Mouse (Mus musculus) right cerebral cortex, postnatal 25 days (tissue): ENCODE data around the gene Kif23.
A peak's percentile ranks its signal among the peaks of the same experiment; 100 is the strongest.

Source experiments
- DNase-seq: peaks from one replicate; pipeline ENCODE4 v3.0.0; 2022

Kif23 gene

DNA sequence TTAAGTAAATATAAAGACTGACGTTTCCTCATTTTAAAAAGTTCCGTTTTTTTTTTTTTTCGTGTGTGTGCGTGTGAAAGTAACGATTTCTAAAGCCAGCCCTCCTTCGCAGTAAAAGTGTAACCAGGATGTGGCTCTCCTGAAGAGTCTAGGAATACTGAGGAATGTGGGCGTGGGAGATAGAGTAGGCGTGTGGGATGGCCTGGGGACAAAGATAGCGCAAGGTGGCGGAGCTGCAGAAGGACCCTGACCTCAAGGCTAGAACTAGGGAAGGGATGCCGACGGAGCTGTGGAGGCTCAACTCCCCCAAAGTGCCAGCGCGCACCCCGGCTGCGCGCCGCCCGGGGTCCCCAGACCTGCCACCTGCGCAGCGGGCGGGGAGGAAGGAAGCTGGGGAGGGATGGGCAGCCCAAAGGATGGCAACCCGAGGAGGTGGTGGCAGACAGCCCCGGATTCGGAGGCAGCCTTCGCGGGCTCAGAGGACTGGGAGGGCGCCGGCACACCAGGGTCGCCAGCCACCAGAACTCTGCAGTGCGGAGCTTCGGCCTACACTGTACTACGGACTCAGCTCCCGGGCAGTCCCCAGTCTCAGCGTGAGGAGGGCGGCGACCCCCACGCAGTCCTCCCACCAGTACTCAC lies 482 bp downstream of the Kif23 start:
- DNase-seq = no peak

DNA sequence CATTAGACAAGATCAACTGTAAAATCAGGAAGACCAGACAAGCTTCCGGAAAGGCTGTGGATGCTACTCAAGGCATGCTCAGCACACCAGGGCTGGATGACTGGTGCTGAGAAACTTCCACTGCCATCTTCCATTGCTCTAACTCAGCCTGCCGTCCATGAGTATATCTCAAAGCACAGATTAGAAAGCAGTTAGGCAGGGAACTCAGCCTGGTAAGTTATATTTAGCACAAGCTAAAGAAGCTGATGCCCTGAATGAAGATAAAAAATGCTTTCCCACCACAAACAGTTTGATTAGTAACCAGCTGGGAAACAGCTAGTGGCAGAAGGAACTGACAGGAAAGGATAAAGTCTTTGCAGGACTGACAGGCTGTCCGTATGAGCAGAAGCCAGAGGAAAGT lies 5.5 kb downstream of the Kif23 start:
- no peak for DNase-seq

DNA sequence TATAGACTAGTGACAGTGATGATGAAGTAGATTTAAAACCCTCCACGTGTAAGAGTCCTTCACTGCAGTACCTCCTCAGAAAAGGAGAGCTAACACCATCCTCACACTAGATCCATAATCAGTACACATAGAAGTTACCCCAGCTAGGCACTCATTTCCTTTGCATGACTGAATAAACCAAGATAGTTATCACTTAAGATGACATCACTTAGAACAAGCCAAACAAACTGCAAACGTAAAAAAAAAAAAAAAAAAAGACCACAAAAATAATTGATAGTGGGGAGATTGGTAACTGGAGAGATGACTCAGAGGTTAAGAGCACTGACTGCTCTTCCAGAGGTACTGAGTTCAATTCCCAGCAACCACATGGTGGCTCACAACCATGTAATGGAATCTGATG lies 13.2 kb downstream of the Kif23 start:
- no peak for DNase-seq

DNA sequence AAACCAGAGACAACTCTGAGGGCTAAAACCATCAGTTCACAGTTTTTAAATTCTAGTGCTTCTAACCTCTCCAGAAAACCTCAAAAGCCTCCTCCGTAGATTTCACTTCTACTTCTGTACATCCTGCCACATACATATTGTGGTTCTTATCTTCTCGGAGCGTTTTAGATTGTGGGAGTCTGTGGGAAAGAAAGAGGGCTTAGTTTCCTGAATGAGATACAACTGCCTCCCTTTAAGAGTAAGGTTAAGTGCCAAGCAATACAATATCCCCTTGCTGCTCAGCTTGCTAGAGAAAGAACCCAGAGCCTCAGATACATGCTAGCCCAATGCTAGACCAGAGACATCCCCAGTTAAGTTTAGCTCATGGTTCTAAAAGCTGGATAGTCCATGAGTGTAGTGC lies 14.6 kb downstream of the Kif23 start:
- DNase-seq = no peak

DNA sequence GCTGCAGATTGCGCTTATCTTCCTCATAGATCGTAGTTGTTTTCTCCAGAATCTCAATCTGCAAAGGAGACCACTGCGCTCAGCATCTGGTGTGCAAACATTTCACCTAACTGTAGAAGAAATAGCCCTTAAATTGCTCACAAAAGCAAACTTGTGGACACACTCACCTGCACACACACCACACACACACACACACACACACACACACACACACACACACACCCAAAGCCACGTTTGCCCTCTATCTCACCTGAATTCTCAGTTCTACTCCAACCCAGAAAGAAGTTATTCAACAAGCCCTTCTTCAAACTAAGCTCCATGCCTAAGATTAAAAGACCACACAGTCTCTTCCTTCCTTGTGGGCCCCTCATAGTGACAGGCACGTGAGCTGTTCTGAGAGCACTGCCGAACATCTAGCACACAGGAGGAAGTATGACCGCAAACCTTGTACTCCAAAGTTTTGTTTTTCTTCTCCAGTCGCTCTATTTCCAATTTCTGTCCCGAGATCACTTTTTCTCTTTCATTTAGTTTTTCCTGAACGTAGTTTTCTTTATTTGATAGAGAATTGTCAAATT lies 21.4 kb downstream of the Kif23 start:
- no peak for DNase-seq

DNA sequence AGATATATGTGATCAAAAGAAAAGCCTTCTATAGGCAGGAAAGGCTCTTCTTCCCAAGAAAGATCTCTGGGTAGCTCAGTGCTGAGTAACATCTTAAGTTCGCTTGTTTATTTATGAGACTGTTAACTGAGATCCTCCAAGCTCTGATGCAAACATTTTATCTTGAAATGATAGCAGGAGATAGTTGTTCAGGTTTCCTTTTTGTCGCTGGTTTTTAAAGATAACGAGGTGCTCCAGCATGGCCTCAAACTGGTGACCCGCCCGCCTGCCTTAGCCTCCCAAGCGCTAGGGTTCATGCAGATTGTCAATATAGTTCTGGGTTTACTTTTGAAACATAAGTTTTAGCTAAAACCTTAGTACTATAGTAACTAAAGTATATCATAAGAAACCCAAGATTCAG lies 26.2 kb downstream of the Kif23 start:
- DNase-seq = no peak

DNA sequence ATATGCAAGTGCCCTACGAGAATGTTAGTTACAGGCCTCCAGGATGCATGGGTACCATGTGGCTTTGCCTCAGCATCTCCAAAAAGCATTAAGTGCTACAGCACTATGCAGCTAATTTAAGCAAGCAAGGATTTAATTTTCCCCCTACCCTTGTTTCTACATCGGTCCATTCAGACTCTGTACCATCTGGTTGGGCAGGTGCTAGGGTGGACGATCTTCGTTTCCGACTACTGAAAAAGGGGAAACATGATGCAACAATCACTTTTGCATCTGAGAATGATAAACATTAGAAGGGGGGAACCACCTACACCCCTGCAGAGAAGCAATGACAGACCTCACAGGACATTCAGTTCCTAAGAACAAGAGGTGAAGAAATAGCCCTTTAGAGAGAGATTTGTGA lies 27.1 kb downstream of the Kif23 start:
- no peak for DNase-seq

DNA sequence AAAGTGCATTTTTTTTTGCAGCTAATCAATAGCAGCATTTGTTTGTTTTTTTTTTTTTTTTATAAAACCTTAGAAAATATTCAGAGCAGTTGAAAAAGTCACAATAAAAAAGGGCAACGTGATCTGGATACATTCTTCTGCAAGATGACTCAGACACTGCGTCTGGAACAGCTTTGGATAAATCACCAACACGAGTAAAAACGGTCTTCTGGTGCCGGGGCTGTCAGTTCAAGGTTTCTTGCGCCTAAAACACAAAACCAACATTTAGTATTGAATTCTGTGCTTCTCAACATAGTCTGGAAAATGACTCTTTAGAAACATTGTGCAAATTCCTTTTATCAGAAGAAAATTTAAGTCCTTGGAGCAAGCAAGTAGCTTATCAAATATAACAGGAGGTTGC lies 29.1 kb downstream of the Kif23 start:
- no peak for DNase-seq

DNA sequence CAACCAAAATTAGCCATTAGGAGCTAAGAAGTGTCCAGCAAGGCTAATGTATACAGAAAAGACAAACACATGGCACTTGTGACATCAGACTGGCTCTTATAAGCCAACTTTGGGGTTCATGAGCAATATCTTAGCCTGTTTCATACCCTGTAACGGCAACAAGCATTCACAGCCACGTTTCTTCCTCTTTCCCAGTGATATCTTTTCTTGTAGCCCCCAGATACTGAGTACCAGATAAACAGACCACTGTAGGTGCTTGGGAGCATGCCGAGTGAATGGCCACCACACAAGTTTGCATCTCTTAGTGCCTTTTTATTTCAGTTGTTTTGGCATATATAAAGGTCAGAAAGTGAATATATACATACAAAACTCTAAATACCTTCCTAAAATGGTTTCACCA lies 29.6 kb downstream of the Kif23 start:
- no peak for DNase-seq

DNA sequence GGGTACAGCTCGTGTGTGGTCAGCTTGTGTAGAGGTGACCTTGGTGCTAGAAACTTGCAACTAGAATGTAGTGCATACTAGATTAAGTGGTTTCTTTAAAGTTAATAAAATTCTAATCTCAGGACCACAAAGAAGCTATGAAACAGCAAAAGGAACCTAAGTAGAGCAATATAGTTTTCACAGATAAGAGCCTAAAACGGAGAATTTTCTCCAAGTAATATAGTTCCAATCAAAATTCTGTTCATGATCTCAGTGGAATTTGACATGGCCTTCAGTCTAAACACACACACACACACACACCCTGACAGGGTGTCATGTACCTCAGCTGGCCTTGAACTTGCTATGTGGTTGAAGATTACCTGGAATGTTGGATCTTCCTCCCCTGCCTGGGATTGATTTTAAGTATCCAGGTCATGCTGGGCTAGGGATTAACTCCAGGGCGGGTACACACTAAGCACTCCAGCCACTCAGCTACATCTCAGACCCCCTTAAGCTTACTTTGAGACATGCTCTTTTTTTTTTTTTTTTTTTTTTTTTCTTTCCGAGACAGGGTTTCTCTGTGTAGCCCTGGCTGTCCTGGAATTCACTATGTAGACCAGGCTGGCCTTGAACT lies 31.1 kb downstream of the Kif23 start:
- DNase-seq = no peak

DNA sequence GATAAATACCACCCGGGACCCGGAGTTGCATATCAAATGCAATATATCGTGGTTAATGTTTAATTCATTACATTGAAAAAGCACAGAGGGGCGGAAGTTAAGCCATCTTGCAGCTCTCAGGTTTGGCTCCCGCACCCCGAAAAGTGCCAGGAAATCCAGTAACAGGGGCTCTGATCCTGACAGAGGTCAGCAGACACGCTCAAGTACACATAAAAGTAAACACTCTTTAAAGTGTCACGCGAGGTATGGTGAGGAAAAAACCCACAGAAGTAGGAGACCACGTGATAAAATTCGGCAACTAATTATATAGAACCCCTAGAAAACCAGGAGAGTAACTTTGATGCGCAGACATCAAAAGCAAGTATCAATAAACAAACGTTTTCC lies 31.7 kb downstream of the Kif23 start:
- no peak for DNase-seq

DNA sequence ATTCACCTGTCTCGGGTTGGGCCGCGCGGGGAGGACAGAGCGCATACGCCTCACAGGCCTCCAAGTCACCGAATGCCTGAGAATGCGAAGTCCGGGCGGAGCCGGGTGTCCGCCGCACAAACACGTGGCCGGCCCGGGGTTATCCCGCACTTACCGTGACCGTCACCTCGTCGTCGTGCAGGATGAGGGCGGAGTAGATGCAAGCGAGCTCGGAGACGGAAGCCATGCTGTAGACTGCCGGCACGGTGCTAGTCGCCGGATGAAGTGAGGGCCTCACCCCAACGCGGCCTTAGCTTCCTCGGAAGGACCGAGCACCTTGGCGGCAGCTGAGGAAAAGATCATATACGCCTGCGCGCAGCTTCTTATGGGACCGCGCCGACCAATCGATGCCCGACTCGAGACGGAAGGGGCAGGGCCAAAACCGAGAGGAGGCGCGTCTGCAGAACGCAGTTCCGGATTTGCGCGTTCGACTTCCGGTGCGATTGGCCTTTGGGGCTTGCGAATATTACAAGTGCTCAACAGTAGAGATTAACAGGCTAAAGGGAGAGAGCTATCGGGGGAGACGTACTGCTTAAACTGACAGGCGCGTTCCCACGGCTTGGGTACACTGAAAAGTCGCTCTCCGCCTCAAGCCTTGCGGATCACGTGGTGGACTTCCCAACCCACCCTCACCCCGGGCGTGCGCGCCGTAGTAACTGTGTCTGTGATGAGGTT lies 32.2 kb downstream of the Kif23 start, which contains the start of gene Rplp1:
TSS of gene Rplp1 (minus strand) at position 340 of the 714 bp plus-strand sequence.
- DNase-seq = peak; percentile 96

DNA sequence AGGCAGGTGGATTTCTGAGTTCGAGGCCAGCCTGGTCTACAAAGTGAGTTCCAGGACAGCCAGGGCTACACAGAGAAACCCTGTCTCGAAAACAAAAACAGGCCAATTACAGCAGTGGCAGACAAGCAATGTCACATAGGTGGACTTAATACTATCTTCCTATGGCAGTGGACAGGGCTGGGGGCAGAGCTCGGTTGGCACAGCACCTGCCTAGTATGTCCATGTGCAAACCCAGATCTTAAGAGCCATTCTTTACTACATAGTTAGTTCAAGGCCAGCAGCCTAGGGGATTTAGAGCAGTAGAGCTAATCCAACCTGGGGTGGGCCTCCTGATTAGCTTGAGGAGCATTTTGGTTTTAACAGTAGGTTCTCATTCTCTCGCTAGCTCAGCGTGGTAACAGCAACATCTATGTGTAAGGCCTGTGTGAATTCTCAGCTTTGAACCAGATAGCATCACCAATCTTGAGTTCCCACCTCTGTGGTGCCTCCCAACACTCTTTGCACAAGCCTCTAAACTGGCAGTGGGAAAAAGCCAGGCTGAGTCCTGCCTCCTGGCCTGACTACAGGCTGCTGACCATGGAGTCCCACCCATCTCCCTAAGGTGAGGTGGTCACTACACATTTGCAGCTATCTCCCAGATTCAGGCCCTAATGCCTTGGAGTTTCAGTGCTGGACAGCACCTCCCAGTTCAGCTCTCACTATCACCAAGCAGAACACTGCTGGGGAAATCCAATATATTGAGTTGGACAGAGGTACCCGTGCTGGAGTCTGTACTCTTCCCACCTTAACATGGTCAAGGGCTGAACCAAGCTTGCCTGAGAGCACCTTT lies 35.1 kb downstream of the Kif23 start:
- DNase-seq = no peak

DNA sequence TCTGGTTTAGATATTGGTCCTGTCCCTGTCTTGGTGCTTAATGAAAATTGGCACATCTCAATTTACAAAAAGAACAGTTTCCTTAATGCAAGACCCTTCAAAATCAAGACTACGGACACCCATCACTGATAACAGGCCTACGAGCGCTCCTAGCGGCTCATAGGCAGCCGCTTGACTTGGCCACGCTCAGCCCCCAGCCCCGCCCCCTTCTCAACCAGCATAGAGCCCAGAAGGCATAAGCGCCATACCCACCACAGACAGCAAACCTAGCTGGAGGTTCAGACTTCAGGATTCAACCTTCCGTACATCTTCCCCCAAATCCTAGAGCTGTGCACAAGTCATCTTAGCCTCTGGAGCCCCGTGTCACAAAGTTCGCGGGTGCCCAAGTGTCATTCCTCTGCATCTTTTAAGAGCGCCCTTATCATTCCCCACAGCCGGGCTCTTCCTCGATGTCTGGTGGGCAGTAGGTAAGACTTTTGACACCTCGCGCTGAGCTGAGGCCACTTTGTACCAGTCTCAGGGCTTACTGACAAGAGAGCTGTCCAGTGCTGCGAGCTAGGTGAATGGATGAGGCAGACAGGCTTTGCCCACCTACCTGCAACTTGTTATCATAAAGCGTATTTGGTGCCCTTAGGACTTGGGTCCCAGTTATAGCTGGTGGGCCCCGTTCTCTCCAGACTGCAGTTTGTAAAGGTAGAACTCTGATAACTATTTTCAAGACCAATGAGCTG lies 35.9 kb downstream of the Kif23 start:
- DNase-seq = no peak

DNA sequence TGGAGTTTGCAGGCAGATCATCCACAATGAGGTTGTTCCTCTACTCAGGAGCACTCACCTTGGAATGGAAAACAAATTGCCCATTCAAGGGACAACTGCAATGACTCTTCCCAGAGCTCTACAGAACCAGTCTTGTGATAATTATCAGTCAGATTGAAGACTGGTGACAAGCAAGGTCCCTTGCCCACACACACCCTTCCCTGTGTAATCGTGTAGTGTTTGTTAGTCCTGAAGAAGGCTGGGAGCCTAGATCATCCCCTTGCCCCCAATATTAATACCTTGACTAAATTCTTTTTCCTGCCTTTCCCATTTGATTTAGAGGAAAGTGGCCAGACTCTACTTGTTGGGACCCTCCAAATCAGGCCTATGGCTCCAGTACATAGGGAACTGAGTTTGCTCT lies 36.9 kb downstream of the Kif23 start:
- no peak for DNase-seq

DNA sequence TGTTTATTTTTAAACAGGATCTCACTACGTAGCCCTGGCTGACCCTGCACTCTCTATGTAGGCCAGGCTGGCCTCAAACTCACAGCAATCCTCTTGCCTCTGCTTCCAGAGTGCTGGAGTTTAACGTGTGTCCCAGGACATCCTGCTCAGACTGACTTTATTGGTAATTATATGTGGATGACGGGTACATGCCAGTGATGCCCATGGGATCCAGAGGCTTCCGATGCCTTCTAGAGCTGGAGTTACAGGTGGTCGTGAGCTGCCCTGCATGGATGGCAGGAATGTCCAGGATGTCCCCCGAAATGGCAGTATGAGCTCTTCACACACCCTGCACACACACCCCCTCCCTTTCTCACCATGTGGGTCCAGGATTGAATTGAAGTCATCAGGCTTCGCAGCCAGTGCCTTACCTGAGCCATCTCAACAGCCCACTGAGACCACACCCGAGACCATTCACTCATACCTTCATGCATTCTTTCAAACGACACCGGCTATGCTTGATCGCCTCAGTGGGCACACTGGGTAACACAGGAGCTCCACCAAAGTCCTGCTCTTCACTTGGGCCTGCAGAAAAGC lies 37.7 kb downstream of the Kif23 start:
- DNase-seq = no peak

DNA sequence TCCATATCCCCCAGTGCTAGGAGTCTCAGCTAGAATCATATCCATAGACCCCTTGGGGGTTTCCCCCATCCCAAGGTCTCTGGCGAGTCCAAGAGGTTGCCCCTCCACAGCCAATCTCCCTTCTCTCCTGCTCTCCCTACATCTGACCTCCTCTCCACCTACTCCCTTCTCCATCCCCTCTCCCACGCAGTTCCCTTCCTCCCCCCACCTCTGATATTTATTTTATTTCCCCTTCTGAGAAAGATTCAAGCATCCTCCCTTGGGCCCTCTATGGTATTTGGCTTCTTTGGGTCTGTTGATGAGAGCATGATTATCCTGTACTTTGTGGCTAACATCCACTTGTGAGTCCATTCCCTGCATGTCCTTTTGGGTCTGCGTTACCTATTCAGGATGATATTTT lies 38.2 kb downstream of the Kif23 start:
- no peak for DNase-seq

DNA sequence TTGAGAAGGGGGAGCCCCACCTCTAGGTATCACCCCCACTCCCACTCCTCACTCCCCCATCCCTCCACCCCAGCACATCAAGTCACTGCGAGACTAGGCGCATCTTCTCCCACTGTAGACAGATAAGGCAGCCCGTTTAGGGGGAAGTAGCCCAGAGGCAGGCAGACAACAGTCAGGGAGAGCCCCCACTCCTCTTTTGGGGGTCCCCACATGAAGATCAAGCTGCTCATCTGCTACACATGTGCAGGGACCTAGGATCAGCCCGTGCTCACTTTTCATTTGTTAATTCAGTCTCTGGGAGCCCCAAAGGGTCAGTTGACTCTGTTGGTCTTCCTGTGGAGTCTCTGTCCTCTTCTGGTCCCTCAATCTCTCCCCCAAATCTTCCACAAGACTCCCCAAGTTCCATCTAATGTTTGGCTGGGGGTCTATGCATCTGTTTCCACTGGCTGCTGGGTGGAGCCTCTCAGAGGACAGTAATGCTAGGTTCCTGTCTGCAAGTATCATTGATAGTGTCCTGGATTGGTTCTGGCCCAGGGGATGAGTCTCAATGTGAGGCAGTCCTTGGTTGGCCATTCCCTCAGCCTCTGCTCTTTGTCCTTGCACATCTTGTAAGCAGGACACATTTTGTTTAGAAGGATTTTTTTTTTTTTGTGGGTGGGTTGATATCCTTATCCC lies 38.8 kb downstream of the Kif23 start:
- DNase-seq = no peak

DNA sequence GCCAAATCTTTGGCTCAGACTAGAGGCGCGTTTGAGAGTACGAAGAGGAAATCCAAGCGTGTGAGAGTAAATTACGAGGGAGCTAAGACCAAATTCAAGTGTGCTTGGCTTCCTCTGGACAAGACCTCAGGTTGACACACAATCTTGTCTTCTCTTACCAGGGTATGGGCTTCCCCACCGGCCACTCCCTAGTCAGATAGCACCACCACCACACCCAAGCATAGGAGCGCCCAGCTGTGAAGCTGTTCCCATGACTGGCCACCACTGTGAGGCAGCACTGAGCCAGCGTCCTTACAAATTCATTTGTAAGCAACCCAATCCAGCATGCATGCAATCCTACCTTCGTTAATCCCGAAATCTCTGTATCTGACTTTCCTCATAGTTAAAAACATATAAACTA lies 39.7 kb downstream of the Kif23 start:
- DNase-seq = no peak

DNA sequence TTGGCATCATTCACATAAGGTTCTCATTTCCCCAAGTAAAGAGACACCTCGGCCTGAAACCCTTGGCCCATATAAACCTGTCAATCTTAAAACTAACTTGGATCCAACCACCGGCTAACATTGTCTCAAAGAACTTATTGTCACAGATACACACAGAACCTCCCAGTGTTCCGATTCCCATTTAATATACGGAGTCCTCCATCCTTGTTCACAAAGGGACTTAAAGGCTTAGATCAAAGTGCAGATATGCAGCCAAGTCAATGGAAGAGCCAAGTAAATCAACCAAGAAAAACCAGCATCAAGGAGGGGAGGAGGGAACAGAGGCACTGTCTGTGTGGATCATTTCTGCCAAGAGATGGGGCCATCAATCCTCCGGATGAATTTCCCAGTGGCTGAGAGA lies 41.0 kb downstream of the Kif23 start:
- no peak for DNase-seq

DNA sequence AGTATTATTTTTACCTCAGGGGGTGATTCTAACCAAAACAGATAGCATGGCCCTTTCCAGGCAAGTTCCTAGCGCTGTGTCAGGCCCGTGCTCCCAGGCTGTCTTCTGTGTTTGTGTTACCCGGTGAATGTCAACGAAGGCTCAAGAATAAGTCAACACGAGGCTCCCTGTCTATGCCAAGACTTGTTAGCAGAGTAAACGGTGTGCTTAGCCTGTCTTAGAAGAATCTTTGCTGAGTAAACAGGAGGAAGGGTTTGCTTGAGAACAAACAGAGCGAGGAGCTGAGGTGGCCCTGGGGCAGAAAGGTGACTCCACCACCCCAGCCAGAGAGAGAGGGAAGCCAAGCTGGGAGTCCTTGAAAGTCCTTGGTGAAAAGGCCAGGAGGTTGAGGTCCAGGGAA lies 42.4 kb downstream of the Kif23 start:
- no peak for DNase-seq

DNA sequence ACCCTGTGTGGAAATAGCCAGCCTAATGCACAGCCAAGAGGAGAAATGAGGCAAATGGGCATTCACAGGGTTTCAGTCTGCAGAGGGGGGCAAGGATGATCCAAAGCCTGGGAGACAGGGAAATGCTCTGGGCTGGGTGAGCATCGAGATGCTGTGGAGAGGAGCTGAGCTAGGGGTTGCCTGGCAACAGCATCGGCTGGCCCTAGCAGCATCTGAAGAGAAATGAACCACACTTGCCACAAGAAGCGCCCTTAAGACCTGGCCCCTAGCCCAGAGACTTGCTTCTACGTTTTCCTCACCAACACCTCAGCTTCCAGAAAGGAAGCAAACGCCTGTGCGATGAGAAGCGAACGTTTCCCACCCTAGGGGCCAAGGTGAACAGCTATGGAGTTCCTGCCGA lies 44.1 kb downstream of the Kif23 start:
- DNase-seq = peak; percentile 15
